Mouse (Mus musculus) T-helper 17 cell (primary cell): ENCODE data around the gene Prkcb.

ENCODE experiments used
- in situ Hi-C, 2 experiments: fragments of 300-600 bp; cut with MboI, MseI; formaldehyde crosslinking; loops; 1 replicate in 1 of 2; 2 replicates in 1 of 2; pipeline ENCODE4 v1.15.1; 2025; ENCODE audit warnings: high pct_unique_total_duplicates in 2 of 2

Gene Prkcb

GRCm38 (mm10) chr7:122289243-122290111, 926 bp downstream of the Prkcb start:
- in situ Hi-C loops: loop anchor here in 1 of 2 experiments (10.0 kb wide), 1 partner anchor 1075 kb away; the partner anchor contains the start of genes Arhgap17 and Lcmt1

GRCm38 (mm10) chr7:122290165-122290564, 1.6 kb downstream of the Prkcb start:
- in situ Hi-C loops: loop anchor here in 1 of 2 experiments (10.0 kb wide), 1 partner anchor 1075 kb away; the partner anchor contains the start of genes Arhgap17 and Lcmt1

- in situ Hi-C loops: loop anchor here in 1 of 2 experiments (10.0 kb wide), 1 partner anchor 1074 kb away; the partner anchor contains the start of genes Arhgap17 and Lcmt1
These were observed 2.2 kb downstream of the Prkcb start for GRCm38 (mm10) chr7:122290771-122291170.

- in situ Hi-C loops: loop anchor here in 1 of 2 experiments (10.0 kb wide), 1 partner anchor 1073 kb away; the partner anchor contains the start of genes Arhgap17 and Lcmt1
These were observed 3.6 kb downstream of the Prkcb start for GRCm38 (mm10) chr7:122292151-122292550.

- in situ Hi-C loops: loop anchor here in 1 of 2 experiments (10.0 kb wide), 1 partner anchor 1071 kb away; the partner anchor contains the start of genes Arhgap17 and Lcmt1
These were observed 5.6 kb downstream of the Prkcb start for GRCm38 (mm10) chr7:122294111-122294510.

GRCm38 (mm10) chr7:122295363-122295762, 6.8 kb downstream of the Prkcb start:
- in situ Hi-C loops: loop anchor here (5.0 to 10.0 kb wide), 3 partner anchors 87 to 1069 kb away; partner anchors contain the start of genes Arhgap17 (in 1 of the 2) and Lcmt1 (in 1 of the 2)

- in situ Hi-C loops: loop anchor here (5.0 to 10.0 kb wide), 3 partner anchors 86 to 1068 kb away; partner anchors contain the start of genes Arhgap17 (in 1 of the 2) and Lcmt1 (in 1 of the 2)
These were observed 7.8 kb downstream of the Prkcb start for GRCm38 (mm10) chr7:122296331-122296730.

- in situ Hi-C loops: loop anchor here (5.0 to 10.0 kb wide), 3 partner anchors 85 to 1068 kb away; partner anchors contain the start of genes Arhgap17 (in 1 of the 2) and Lcmt1 (in 1 of the 2)
These were observed 8.3 kb downstream of the Prkcb start for GRCm38 (mm10) chr7:122296805-122297204.

GRCm38 (mm10) chr7:122297627-122298026, 9.1 kb downstream of the Prkcb start:
- in situ Hi-C loops: loop anchor here (5.0 to 10.0 kb wide), 3 partner anchors 85 to 1067 kb away; partner anchors contain the start of genes Arhgap17 (in 1 of the 2) and Lcmt1 (in 1 of the 2)

GRCm38 (mm10) chr7:122298715-122299114, 10.2 kb downstream of the Prkcb start:
- in situ Hi-C loops: loop anchor here (5.0 to 10.0 kb wide), 3 partner anchors 84 to 1066 kb away; partner anchors contain the start of genes Arhgap17 (in 1 of the 2) and Lcmt1 (in 1 of the 2)

- in situ Hi-C loops: no loop called here
These were observed 12.0 kb downstream of the Prkcb start for GRCm38 (mm10) chr7:122300538-122300937.

GRCm38 (mm10) chr7:122302538-122302937, 14.0 kb downstream of the Prkcb start:
- in situ Hi-C loops: no loop called here

GRCm38 (mm10) chr7:122303988-122304387, 15.4 kb downstream of the Prkcb start:
- in situ Hi-C loops: no loop called here

- in situ Hi-C loops: no loop called here
These were observed 16.0 kb downstream of the Prkcb start for GRCm38 (mm10) chr7:122304521-122304920.

- in situ Hi-C loops: no loop called here
These were observed 18.7 kb downstream of the Prkcb start for GRCm38 (mm10) chr7:122307241-122307640.

GRCm38 (mm10) chr7:122308661-122309060, 20.1 kb downstream of the Prkcb start:
- in situ Hi-C loops: no loop called here

- in situ Hi-C loops: no loop called here
These were observed 21.6 kb downstream of the Prkcb start for GRCm38 (mm10) chr7:122309909-122310725.

GRCm38 (mm10) chr7:122310726-122311018, 22.1 kb downstream of the Prkcb start:
- in situ Hi-C loops: no loop called here

- in situ Hi-C loops: no loop called here
These were observed 25.3 kb downstream of the Prkcb start for GRCm38 (mm10) chr7:122313690-122314477.

- in situ Hi-C loops: no loop called here
These were observed 27.3 kb downstream of the Prkcb start for GRCm38 (mm10) chr7:122315720-122316331.
